Mouse (Mus musculus): ENCODE data around the gene Cep295nl. TPM values are rescaled to one million over a fixed set of nuclear protein-coding genes. Genes with fewer than 3 reads are reported as not detected.

Cep295nl gene
- polyA plus RNA-seq, 1 experiment from 2014 or later, result 0.39 TPM

GRCm38 (mm10) chr11:118330361-118330760 is 11.9 kb downstream of the Cep295nl start:
- WGBS, result 92% methylated on average over 14 of the region's 14 CpGs
- Histone ChIP-seq H3K9me3 (ENCODE audit: control insufficient read depth, low read length) (no peaks in the 10 kb centered on the region), H3K4me1 (replicated peaks; ENCODE audit: control insufficient read depth, insufficient read depth, low read length) (peaks cover 9% of the 10 kb centered on the region), H3K27ac (ENCODE audit: low read length) (no peak overlapping the region), H3K27me3 (ENCODE audit: control insufficient read depth, insufficient read depth, low read depth, low read length) (no peaks in the 10 kb centered on the region), H3K4me2 (ENCODE audit: low read depth, low read length) (no peak overlapping the region), H3K36me3 (ENCODE audit: control insufficient read depth, insufficient read depth, low read length) (no peaks in the 10 kb centered on the region), H3K4me3 (ENCODE audit: low read length) (no peak overlapping the region), H3K9ac (ENCODE audit: low read length) (no peak overlapping the region)
- no peak for ATAC-seq (ENCODE audit: low read depth)

- Histone ChIP-seq H3K4me3 (ENCODE audit: low read length) (no peak overlapping the region), H3K27me3 (ENCODE audit: control insufficient read depth, insufficient read depth, low read depth, low read length) (no peaks in the 10 kb centered on the region), H3K4me2 (ENCODE audit: low read depth, low read length) (no peak overlapping the region), H3K9ac (ENCODE audit: low read length) (no peak overlapping the region), H3K36me3 (ENCODE audit: control insufficient read depth, insufficient read depth, low read length) (no peaks in the 10 kb centered on the region), H3K4me1 (replicated peaks; ENCODE audit: control insufficient read depth, insufficient read depth, low read length) (peaks cover 12% of the 10 kb centered on the region), H3K27ac (ENCODE audit: low read length) (no peak overlapping the region), H3K9me3 (ENCODE audit: control insufficient read depth, low read length) (no peaks in the 10 kb centered on the region)
- WGBS, result 80% methylated on average over 5 of the region's 5 CpGs
- no peak for ATAC-seq (ENCODE audit: low read depth)
Measured at GRCm38 (mm10) chr11:118328947-118329346, 13.4 kb downstream of the Cep295nl start.

GRCm38 (mm10) chr11:118328511-118328910 is 13.8 kb downstream of the Cep295nl start:
- Histone ChIP-seq H3K4me3 (ENCODE audit: low read length) (no peak overlapping the region), H3K27me3 (ENCODE audit: control insufficient read depth, insufficient read depth, low read depth, low read length) (no peaks in the 10 kb centered on the region), H3K4me2 (ENCODE audit: low read depth, low read length) (no peak overlapping the region), H3K9me3 (ENCODE audit: control insufficient read depth, low read length) (no peaks in the 10 kb centered on the region), H3K36me3 (ENCODE audit: control insufficient read depth, insufficient read depth, low read length) (no peaks in the 10 kb centered on the region), H3K27ac (ENCODE audit: low read length) (no peak overlapping the region), H3K4me1 (replicated peaks; ENCODE audit: control insufficient read depth, insufficient read depth, low read length) (peaks cover 12% of the 10 kb centered on the region), H3K9ac (ENCODE audit: low read length) (no peak overlapping the region; the same call in 1 of the 2 replicates)
- WGBS, result 90% methylated on average over 6 of the region's 6 CpGs
- no peak for ATAC-seq (ENCODE audit: low read depth)

GRCm38 (mm10) chr11:118326991-118327971 is 15.0 kb downstream of the Cep295nl start:
- no peaks in the 10 kb centered on the region for H3K27me3 ChIP-seq (ENCODE audit: control insufficient read depth, insufficient read depth, low read depth, low read length)
- WGBS, result 58% methylated on average over 24 of the region's 24 CpGs
- no peak overlapping the region for H3K4me2 ChIP-seq (ENCODE audit: low read depth, low read length)
- H3K36me3 ChIP-seq (ENCODE audit: control insufficient read depth, insufficient read depth, low read length), result no peaks in the 10 kb centered on the region
- H3K9ac ChIP-seq (ENCODE audit: low read length), result peak overlapping the region; percentile 32; the same call in 1 of the 2 replicates
- no peaks in the 10 kb centered on the region for H3K9me3 ChIP-seq (ENCODE audit: control insufficient read depth, low read length)
- H3K4me1 ChIP-seq (replicated peaks; ENCODE audit: control insufficient read depth, insufficient read depth, low read length), result peaks cover 12% of the 10 kb centered on the region
- no peak overlapping the region for H3K4me3 ChIP-seq (ENCODE audit: low read length)
- peak; percentile 71 for ATAC-seq (ENCODE audit: low read depth)
- H3K27ac ChIP-seq (ENCODE audit: low read length), result peak overlapping the region; percentile 45

- Histone ChIP-seq H3K27me3 (ENCODE audit: control insufficient read depth, insufficient read depth, low read depth, low read length) (no peaks in the 10 kb centered on the region), H3K4me1 (replicated peaks; ENCODE audit: control insufficient read depth, insufficient read depth, low read length) (peaks cover 12% of the 10 kb centered on the region), H3K4me2 (ENCODE audit: low read depth, low read length) (no peak overlapping the region), H3K36me3 (ENCODE audit: control insufficient read depth, insufficient read depth, low read length) (no peaks in the 10 kb centered on the region), H3K27ac (ENCODE audit: low read length) (no peak overlapping the region), H3K4me3 (ENCODE audit: low read length) (no peak overlapping the region), H3K9me3 (ENCODE audit: control insufficient read depth, low read length) (no peaks in the 10 kb centered on the region), H3K9ac (ENCODE audit: low read length) (no peak overlapping the region)
- ATAC-seq (ENCODE audit: low read depth), result no peak
- WGBS, result 82% methylated on average over 4 of the region's 4 CpGs
Measured at GRCm38 (mm10) chr11:118326491-118326890, 15.8 kb downstream of the Cep295nl start.

GRCm38 (mm10) chr11:118324541-118324940 is 17.8 kb downstream of the Cep295nl start:
- Histone ChIP-seq H3K36me3 (ENCODE audit: control insufficient read depth, insufficient read depth, low read length) (no peaks in the 10 kb centered on the region), H3K4me1 (replicated peaks; ENCODE audit: control insufficient read depth, insufficient read depth, low read length) (peaks cover 12% of the 10 kb centered on the region), H3K27me3 (ENCODE audit: control insufficient read depth, insufficient read depth, low read depth, low read length) (no peaks in the 10 kb centered on the region), H3K4me2 (ENCODE audit: low read depth, low read length) (no peak overlapping the region), H3K27ac (ENCODE audit: low read length) (no peak overlapping the region), H3K9me3 (ENCODE audit: control insufficient read depth, low read length) (no peaks in the 10 kb centered on the region), H3K9ac (ENCODE audit: low read length) (no peak overlapping the region), H3K4me3 (ENCODE audit: low read length) (no peak overlapping the region)
- WGBS, result 49% methylated on average over 5 of the region's 5 CpGs
- no peak for ATAC-seq (ENCODE audit: low read depth)

GRCm38 (mm10) chr11:118323974-118324373 is 18.3 kb downstream of the Cep295nl start:
- H3K9ac ChIP-seq (ENCODE audit: low read length), result no peak overlapping the region
- ATAC-seq (ENCODE audit: low read depth), result no peak
- H3K4me3 ChIP-seq (ENCODE audit: low read length), result no peak overlapping the region
- 74% methylated on average over 5 of the region's 5 CpGs for WGBS
- H3K4me1 ChIP-seq (replicated peaks; ENCODE audit: control insufficient read depth, insufficient read depth, low read length), result peaks cover 12% of the 10 kb centered on the region
- no peaks in the 10 kb centered on the region for H3K27me3 ChIP-seq (ENCODE audit: control insufficient read depth, insufficient read depth, low read depth, low read length)
- H3K4me2 ChIP-seq (ENCODE audit: low read depth, low read length), result no peak overlapping the region
- H3K36me3 ChIP-seq (ENCODE audit: control insufficient read depth, insufficient read depth, low read length), result peaks cover 4% of the 10 kb centered on the region; the same call in 1 of the 2 replicates
- no peaks in the 10 kb centered on the region for H3K9me3 ChIP-seq (ENCODE audit: control insufficient read depth, low read length)
- H3K27ac ChIP-seq (ENCODE audit: low read length), result no peak overlapping the region

GRCm38 (mm10) chr11:118322647-118323046 is 19.7 kb downstream of the Cep295nl start:
- WGBS, result 56% methylated on average over 3 of the region's 3 CpGs
- no peaks in the 10 kb centered on the region for H3K9me3 ChIP-seq (ENCODE audit: control insufficient read depth, low read length)
- no peaks in the 10 kb centered on the region for H3K27me3 ChIP-seq (ENCODE audit: control insufficient read depth, insufficient read depth, low read depth, low read length)
- H3K4me3 ChIP-seq (ENCODE audit: low read length), result no peak overlapping the region
- H3K36me3 ChIP-seq (ENCODE audit: control insufficient read depth, insufficient read depth, low read length), result peaks cover 4% of the 10 kb centered on the region; the same call in 1 of the 2 replicates
- peaks cover 7% of the 10 kb centered on the region for H3K4me1 ChIP-seq (replicated peaks; ENCODE audit: control insufficient read depth, insufficient read depth, low read length)
- H3K9ac ChIP-seq (ENCODE audit: low read length), result no peak overlapping the region
- no peak for ATAC-seq (ENCODE audit: low read depth)
- no peak overlapping the region for H3K27ac ChIP-seq (ENCODE audit: low read length)
- no peak overlapping the region for H3K4me2 ChIP-seq (ENCODE audit: low read depth, low read length)

- H3K9me3 ChIP-seq (ENCODE audit: control insufficient read depth, low read length), result no peaks in the 10 kb centered on the region
- ATAC-seq (ENCODE audit: low read depth), result no peak
- no peak overlapping the region for H3K4me3 ChIP-seq (ENCODE audit: low read length)
- 49% methylated on average over 4 of the region's 4 CpGs for WGBS
- no peak overlapping the region for H3K27ac ChIP-seq (ENCODE audit: low read length)
- no peak overlapping the region for H3K9ac ChIP-seq (ENCODE audit: low read length)
- H3K4me2 ChIP-seq (ENCODE audit: low read depth, low read length), result no peak overlapping the region
- no peaks in the 10 kb centered on the region for H3K27me3 ChIP-seq (ENCODE audit: control insufficient read depth, insufficient read depth, low read depth, low read length)
- peaks cover 3% of the 10 kb centered on the region; the same call in 1 of the 2 replicates for H3K4me1 ChIP-seq (replicated peaks; ENCODE audit: control insufficient read depth, insufficient read depth, low read length)
- peaks cover 4% of the 10 kb centered on the region; the same call in 1 of the 2 replicates for H3K36me3 ChIP-seq (ENCODE audit: control insufficient read depth, insufficient read depth, low read length)
Measured at GRCm38 (mm10) chr11:118321971-118322370, 20.3 kb downstream of the Cep295nl start.

All from lung, embryonic 16.5 days (tissue).